Mouse (Mus musculus) G1E (cell line): ENCODE data around the gene Gtf3a.

Source experiments
- CTCF ChIP-seq: IDR thresholded peaks from 2 replicates; pipeline ENCODE4 v1.5.1; 2012; ENCODE audit warnings: low read depth, low read length, inconsistent platforms, mixed read lengths
- GATA1 ChIP-seq: IDR thresholded peaks from 2 replicates; pipeline ENCODE4 v1.6.1; 2012; ENCODE audit warnings: borderline replicate concordance, low read length, inconsistent platforms, mixed read lengths
- GATA2 ChIP-seq: IDR thresholded peaks from 2 replicates; pipeline ENCODE4 v1.6.1; 2012; ENCODE audit warnings: low read depth, low read length, inconsistent platforms, borderline replicate concordance
- POLR2AphosphoS5 ChIP-seq: IDR thresholded peaks from 2 replicates; pipeline ENCODE4 v1.6.1; 2012; ENCODE audit warnings: low read depth, low read length, inconsistent platforms; ENCODE audit not compliant: insufficient replicate concordance
- TAL1 ChIP-seq: conservative IDR thresholded peaks from 2 replicates; pipeline ENCODE4 v1.6.1; 2012; ENCODE audit warnings: low read depth, low read length, inconsistent platforms, mixed read lengths

DNA sequence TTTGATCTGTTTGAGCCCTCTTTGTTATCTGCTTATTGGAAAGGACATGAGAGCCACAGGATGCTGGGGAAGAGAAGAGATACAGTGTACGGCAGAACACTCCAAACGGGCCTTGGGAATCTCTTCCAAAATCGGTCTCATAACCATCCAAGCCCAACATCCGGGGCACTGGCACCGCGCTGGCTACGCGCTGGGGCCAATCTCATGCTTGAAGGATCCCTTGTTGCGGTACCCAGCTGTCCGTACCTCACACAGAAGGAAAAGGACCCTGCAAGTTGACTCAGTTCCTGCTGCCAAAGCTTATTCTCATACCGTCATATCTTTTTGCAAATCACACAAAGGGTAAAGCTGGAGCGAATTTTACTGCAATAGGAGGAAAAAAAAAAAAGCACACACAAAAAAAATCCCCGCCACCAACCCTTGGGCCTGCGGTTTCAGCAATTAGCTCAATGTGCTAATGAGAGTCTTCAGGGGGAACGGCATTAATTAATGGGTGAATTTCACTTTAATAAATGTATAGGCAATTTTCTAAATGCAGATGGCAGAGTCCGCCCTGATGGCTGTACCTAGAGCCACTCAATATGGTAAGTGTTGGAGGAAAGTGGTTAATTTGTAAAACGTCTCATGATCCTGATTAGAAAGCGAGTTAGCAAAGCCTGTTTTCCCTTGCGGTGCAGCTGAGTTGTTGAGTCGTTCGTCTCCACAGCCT lies 37.4 kb downstream of the Gtf3a start:
- no peak for TF ChIP-seq TAL1
- TF ChIP-seq CTCF: no peak
- TF ChIP-seq GATA1: no peak
- TF ChIP-seq POLR2AphosphoS5: no peak
- no peak for TF ChIP-seq GATA2
